Mouse (Mus musculus) bone marrow macrophage, adult 2 months (primary cell): ENCODE measurements at regions not wholly inside any gene's neighbourhood (a gene's known extent, or its start where the extent isn't known, plus 50 kb on each side); places are given as distances from the start of the nearest gene placed in this dataset.

ENCODE experiments used
- H3K27ac ChIP-seq: 2 replicates; pipeline ENCODE4 v1.5.1; 2012; ENCODE audit warnings: low read depth, low read length; ENCODE audit not compliant: insufficient read depth
- H3K4me1 ChIP-seq: 2 replicates; pipeline ENCODE4 v1.6.1; 2012; ENCODE audit warnings: low read length; ENCODE audit not compliant: control insufficient read depth, insufficient read depth
- H3K4me3 ChIP-seq: 2 replicates; pipeline ENCODE4 v1.5.1; 2012; ENCODE audit warnings: mild to moderate bottlenecking, low read length, moderate library complexity; ENCODE audit not compliant: insufficient read depth
- CTCF ChIP-seq: IDR thresholded peaks from 2 replicates; pipeline ENCODE4 v1.5.1; 2012; ENCODE audit warnings: low read depth, mild to moderate bottlenecking, low read length, moderate library complexity
- POLR2A ChIP-seq: IDR thresholded peaks from 2 replicates; pipeline ENCODE4 v1.6.1; 2012; ENCODE audit warnings: mild to moderate bottlenecking, low read depth, low read length, borderline replicate concordance

GRCm38 (mm10) chr3:133965322-133965721, 271.0 kb upstream of the Cxxc4 start:
- Histone ChIP-seq H3K27ac (no peak overlapping the region), H3K4me3 (no peak overlapping the region), H3K4me1 (no peaks in the 10 kb centered on the region)
- TF ChIP-seq CTCF, result no peak
- no peak for TF ChIP-seq POLR2A

GRCm38 (mm10) chr3:133968176-133968575, 268.1 kb upstream of the Cxxc4 start:
- no peak for TF ChIP-seq CTCF
- Histone ChIP-seq H3K4me3 (no peak overlapping the region), H3K27ac (no peak overlapping the region), H3K4me1 (no peaks in the 10 kb centered on the region)

GRCm38 (mm10) chr3:133972774-133973173, 263.5 kb upstream of the Cxxc4 start:
- no peak overlapping the region for H3K4me3 ChIP-seq
- H3K4me1 ChIP-seq, result no peaks in the 10 kb centered on the region
- no peak for TF ChIP-seq CTCF
- TF ChIP-seq POLR2A, result no peak
- H3K27ac ChIP-seq, result no peak overlapping the region

GRCm38 (mm10) chr3:133987681-133988080, 248.6 kb upstream of the Cxxc4 start:
- no peaks in the 10 kb centered on the region for H3K4me1 ChIP-seq
- no peak overlapping the region for H3K4me3 ChIP-seq
- no peak overlapping the region for H3K27ac ChIP-seq
- TF ChIP-seq POLR2A (no peak), CTCF (no peak)

GRCm38 (mm10) chr3:133993971-133994370, 242.3 kb upstream of the Cxxc4 start:
- no peak for TF ChIP-seq POLR2A
- TF ChIP-seq CTCF, result no peak
- Histone ChIP-seq H3K27ac (no peak overlapping the region), H3K4me3 (no peak overlapping the region), H3K4me1 (no peaks in the 10 kb centered on the region)

- Histone ChIP-seq H3K27ac (no peak overlapping the region), H3K4me1 (no peaks in the 10 kb centered on the region), H3K4me3 (no peak overlapping the region)
- TF ChIP-seq CTCF, result no peak
- no peak for TF ChIP-seq POLR2A
Measured at GRCm38 (mm10) chr3:133999965-134000364, 236.3 kb upstream of the Cxxc4 start.

GRCm38 (mm10) chr3:134000595-134000994, 235.7 kb upstream of the Cxxc4 start:
- no peak for TF ChIP-seq CTCF
- no peak for TF ChIP-seq POLR2A
- Histone ChIP-seq H3K4me3 (no peak overlapping the region), H3K4me1 (no peaks in the 10 kb centered on the region), H3K27ac (no peak overlapping the region)

GRCm38 (mm10) chr3:134014805-134015204, 221.5 kb upstream of the Cxxc4 start:
- Histone ChIP-seq H3K4me3 (no peak overlapping the region), H3K4me1 (no peaks in the 10 kb centered on the region), H3K27ac (no peak overlapping the region)
- no peak for TF ChIP-seq POLR2A
- no peak for TF ChIP-seq CTCF

GRCm38 (mm10) chr3:134015412-134015811, 220.9 kb upstream of the Cxxc4 start:
- no peaks in the 10 kb centered on the region for H3K4me1 ChIP-seq
- no peak overlapping the region for H3K4me3 ChIP-seq
- TF ChIP-seq CTCF (no peak), POLR2A (no peak)
- no peak overlapping the region for H3K27ac ChIP-seq

GRCm38 (mm10) chr3:134033862-134034261, 202.4 kb upstream of the Cxxc4 start:
- Histone ChIP-seq H3K4me1 (no peaks in the 10 kb centered on the region), H3K27ac (no peak overlapping the region), H3K4me3 (no peak overlapping the region)
- TF ChIP-seq CTCF (no peak), POLR2A (no peak)

GRCm38 (mm10) chr3:134036310-134036934, 199.9 kb upstream of the Cxxc4 start:
- no peak overlapping the region for H3K27ac ChIP-seq
- H3K4me1 ChIP-seq, result no peaks in the 10 kb centered on the region
- TF ChIP-seq CTCF (no peak), POLR2A (no peak)
- H3K4me3 ChIP-seq, result no peak overlapping the region
